Mouse (Mus musculus) small intestine, adult 2 months (tissue): ENCODE results near the gene Eps8l3. TPM values are rescaled to one million over a fixed set of nuclear protein-coding genes. Genes with fewer than 3 reads are reported as not detected.

ENCODE experiments used
- H3K27ac ChIP-seq: fragments of 200-500 bp; 2 replicates; pipeline ENCODE4 v1.5.1; 2012; ENCODE audit warnings: low read depth, low read length, control low read depth, inconsistent platforms; ENCODE audit not compliant: insufficient read depth
- H3K27me3 ChIP-seq: fragments of 200-500 bp; 2 replicates; pipeline ENCODE4 v1.6.1; 2012; ENCODE audit warnings: mild to moderate bottlenecking, moderate library complexity, low read length, inconsistent platforms; ENCODE audit not compliant: control insufficient read depth, insufficient read depth
- H3K36me3 ChIP-seq: fragments of 200-500 bp; 2 replicates; pipeline ENCODE4 v1.6.1; 2012; ENCODE audit warnings: mild to moderate bottlenecking, low read length, control low read depth, inconsistent platforms; ENCODE audit not compliant: control insufficient read depth, insufficient read depth
- H3K4me1 ChIP-seq: fragments of 200-500 bp; 2 replicates; pipeline ENCODE4 v1.6.1; 2012; ENCODE audit warnings: low read length, inconsistent platforms, mixed read lengths; ENCODE audit not compliant: control insufficient read depth, insufficient read depth, insufficient read length
- H3K4me3 ChIP-seq: fragments of 200-500 bp; 2 replicates; pipeline ENCODE4 v1.5.1; 2012; ENCODE audit warnings: low read depth, mild to moderate bottlenecking, control low read depth, inconsistent platforms, low read length, moderate library complexity
- CTCF ChIP-seq: fragments of 200-500 bp; IDR thresholded peaks from 2 replicates; pipeline ENCODE4 v1.5.1; 2012; ENCODE audit warnings: low read depth, mild to moderate bottlenecking, control low read depth, inconsistent platforms, low read length, moderate library complexity, mixed read lengths; ENCODE audit not compliant: insufficient replicate concordance, insufficient read length; ENCODE audit errors: extremely low read depth
- POLR2A ChIP-seq: fragments of 200-500 bp; IDR thresholded peaks from 2 replicates; pipeline ENCODE4 v1.6.1; 2012; ENCODE audit warnings: low read depth, mild to moderate bottlenecking, control low read depth, inconsistent platforms, low read length, moderate library complexity
- WGBS: fragments of 180-500 bp; shearing (Covaris S2); methylation state at CpG from one replicate; pipeline ENCODE4 v1.1.7; 2018; 5-methylcytosine and 5-hydroxymethylcytosine counted together
- polyA plus RNA-seq: library from polyadenylated mRNA; depleted of rRNA; stranded (reverse); fragments of >200 nt; gene quantifications from 2 replicates; pipeline ENCODE4 v1.2.3, GENCODE M21; 2012

The Eps8l3 gene
- polyA plus RNA-seq, 1 experiment = 351 TPM

DNA sequence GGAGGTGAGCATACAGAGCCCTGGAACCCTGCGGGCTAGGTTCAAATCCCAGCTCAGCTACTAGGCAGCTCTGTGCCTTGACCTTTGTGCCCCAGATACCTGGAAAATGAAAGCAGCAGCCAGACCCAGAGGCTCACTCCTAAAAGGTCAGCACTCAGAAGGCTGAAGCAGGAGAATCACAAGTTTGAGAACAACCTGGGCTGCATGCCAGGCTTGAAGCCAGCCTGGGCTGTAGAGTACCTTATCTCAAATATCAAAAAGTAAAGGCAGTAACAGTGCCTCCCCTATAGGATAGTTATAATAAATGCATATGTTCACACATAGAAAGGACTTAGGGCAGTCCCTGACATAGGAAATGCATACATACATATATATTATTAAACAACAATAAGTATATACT is 43.7 kb upstream of the Eps8l3 start:
- H3K4me1 ChIP-seq = peaks cover 6% of the 10 kb centered on the region; the same call in 1 of the 2 replicates
- WGBS = 78% methylated on average over 1 of the region's 1 CpGs
- TF ChIP-seq POLR2A (no peak), CTCF (no peak)

DNA sequence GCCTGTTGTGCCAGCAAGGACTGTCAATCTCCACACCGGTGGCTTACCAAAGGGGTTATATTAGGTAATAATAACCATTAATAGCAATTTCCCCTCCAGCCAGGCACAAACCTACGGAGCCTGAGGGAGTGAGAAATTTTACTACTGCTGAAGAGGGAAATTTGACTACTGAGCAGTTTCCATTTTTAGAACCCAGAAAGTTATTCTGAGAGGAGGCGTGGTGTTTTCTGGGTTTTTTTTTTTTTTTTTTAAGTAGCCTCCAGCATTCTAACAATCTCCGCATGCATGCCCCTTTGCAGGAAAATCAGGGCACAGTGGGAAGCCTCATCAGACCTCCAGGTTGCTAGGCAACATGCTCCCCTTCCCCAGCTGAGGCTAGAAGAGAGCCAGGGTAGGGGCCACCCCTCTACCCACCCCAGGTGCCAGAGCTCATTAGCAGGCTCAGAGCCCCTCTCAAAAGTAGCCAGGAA is 43.1 kb upstream of the Eps8l3 start:
- H3K27me3 ChIP-seq = no peaks in the 10 kb centered on the region
- no peaks in the 10 kb centered on the region for H3K36me3 ChIP-seq
- no peak overlapping the region for H3K4me3 ChIP-seq
- 81% methylated on average over 4 of the region's 4 CpGs for WGBS
- TF ChIP-seq POLR2A (no peak), CTCF (no peak)
- H3K4me1 ChIP-seq = peaks cover 6% of the 10 kb centered on the region; the same call in 1 of the 2 replicates
- H3K27ac ChIP-seq = no peak overlapping the region

More for the DNA sequence above, 43.7 kb upstream of the Eps8l3 start:
- Histone ChIP-seq H3K4me3 (no peak overlapping the region), H3K27me3 (no peaks in the 10 kb centered on the region), H3K27ac (no peak overlapping the region), H3K36me3 (no peaks in the 10 kb centered on the region)

DNA sequence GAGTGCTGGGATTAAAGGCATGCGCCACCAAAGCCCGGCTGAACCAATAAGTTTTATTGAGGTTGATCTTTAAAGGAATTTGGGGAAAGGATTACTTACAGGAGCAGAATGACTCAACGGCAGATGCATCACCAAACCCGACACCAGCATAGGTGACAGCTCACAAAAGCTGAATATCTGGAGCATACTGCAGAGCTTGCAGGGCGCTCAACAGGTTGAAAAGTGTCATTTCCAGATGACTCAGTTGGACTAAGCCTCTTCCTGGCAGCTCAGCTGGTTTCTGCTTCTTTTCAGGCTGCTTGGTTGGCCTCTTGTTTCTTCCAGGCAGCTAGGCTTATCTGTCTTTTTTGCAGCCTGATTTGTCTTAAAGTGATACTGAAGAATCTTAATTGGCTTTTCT is 41.7 kb upstream of the Eps8l3 start:
- no peaks in the 10 kb centered on the region for H3K36me3 ChIP-seq
- WGBS = 96% methylated on average over 5 of the region's 5 CpGs
- no peak overlapping the region for H3K4me3 ChIP-seq
- H3K4me1 ChIP-seq = peaks cover 3% of the 10 kb centered on the region; the same call in 1 of the 2 replicates
- H3K27me3 ChIP-seq = no peaks in the 10 kb centered on the region
- H3K27ac ChIP-seq = no peak overlapping the region
- TF ChIP-seq CTCF = no peak
- no peak for TF ChIP-seq POLR2A

DNA sequence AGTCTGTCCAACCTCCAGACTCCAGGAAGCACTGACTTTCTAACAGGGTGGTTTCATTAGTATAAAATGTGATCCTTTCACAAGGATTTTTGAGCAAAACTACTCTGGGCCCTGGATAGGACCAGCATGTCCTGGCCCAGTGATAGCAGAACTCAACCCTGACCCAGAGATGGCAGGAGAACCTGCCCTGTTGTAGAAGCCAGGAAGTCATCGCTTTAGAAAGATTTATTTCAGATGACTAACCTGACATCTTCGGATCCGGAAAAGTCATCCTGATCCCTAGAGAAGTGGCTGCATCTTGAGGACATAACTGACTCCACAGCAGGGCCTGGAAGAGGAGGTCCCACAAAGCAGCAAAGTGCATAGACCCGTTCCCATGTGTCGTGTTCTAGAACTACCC is 37.2 kb upstream of the Eps8l3 start:
- Histone ChIP-seq H3K36me3 (no peaks in the 10 kb centered on the region), H3K4me1 (peaks cover 9% of the 10 kb centered on the region), H3K27me3 (no peaks in the 10 kb centered on the region), H3K27ac (no peak overlapping the region), H3K4me3 (no peak overlapping the region)
- 85% methylated on average over 5 of the region's 5 CpGs for WGBS
- no peak for TF ChIP-seq CTCF
- no peak for TF ChIP-seq POLR2A

DNA sequence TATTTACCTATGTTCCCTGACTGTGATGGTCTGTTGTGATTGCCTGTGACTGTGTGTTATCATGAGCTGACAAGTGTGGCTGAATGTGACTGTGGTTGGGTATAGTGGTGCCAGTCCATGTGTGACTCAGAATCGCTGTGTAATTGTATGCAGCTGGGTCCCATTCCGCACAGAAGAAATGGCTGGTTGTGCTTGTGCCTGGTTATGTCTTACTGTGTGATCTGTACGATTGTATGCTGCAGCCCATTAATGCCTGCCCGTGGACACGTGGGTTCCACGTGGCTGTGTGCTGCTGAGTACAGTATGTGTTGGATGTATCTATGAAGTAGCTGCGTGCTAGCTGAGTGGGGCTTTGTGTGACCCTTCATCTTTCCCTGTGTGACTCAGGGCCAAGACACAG is 36.2 kb upstream of the Eps8l3 start:
- Histone ChIP-seq H3K27me3 (no peaks in the 10 kb centered on the region), H3K4me3 (no peak overlapping the region), H3K4me1 (peaks cover 10% of the 10 kb centered on the region), H3K36me3 (no peaks in the 10 kb centered on the region), H3K27ac (no peak overlapping the region)
- 85% methylated on average over 7 of the region's 7 CpGs for WGBS
- TF ChIP-seq POLR2A = no peak
- TF ChIP-seq CTCF = no peak

DNA sequence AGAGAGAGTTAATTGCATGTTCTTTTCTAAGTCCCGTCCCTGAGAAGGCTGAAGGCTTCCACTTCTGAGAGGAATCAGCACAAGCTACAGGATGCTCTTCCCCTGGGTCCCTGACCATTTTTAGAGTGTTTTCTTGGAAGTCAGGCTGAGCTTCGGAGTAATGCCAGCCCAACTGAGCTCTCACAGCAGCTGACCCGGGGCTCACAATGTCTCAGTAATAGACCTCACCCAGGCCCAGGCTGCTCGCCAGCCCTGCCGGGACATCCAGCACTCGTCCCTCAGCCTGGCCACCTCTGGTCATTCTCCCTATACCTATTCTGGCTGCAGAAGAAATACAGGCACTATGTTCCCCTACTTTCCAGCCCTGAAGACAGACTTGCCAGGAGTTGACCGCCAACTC is 35.7 kb upstream of the Eps8l3 start:
- H3K27ac ChIP-seq = no peak overlapping the region; the same call in 1 of the 2 replicates
- H3K27me3 ChIP-seq = no peaks in the 10 kb centered on the region
- TF ChIP-seq POLR2A (no peak), CTCF (no peak)
- no peak overlapping the region for H3K4me3 ChIP-seq
- H3K4me1 ChIP-seq = peaks cover 10% of the 10 kb centered on the region
- WGBS = 74% methylated on average over 7 of the region's 7 CpGs
- no peaks in the 10 kb centered on the region for H3K36me3 ChIP-seq

DNA sequence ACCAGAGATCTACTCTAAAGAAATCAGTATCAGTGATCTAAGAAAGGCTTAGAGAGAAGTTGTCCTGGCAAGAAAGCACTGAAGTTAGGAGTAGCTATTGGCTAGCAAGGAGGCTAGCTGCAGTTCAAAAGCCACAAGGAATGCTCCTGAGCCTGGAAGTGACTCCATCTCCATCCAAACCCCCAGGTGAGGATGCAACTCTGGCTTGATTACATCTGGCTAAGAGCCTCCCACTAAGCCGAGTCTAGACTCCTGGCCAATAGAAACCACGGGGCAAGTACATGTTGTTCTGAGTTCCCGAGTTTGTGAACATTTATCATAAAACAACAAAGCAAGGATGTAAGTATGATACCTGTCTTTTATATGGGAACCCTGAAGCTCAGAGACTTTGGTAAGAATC is 33.6 kb upstream of the Eps8l3 start:
- no peak overlapping the region for H3K27ac ChIP-seq
- 80% methylated on average over 3 of the region's 3 CpGs for WGBS

More for the DNA sequence above, 33.6 kb upstream of the Eps8l3 start:
- TF ChIP-seq POLR2A (no peak), CTCF (no peak)
- H3K27me3 ChIP-seq = no peaks in the 10 kb centered on the region
- H3K4me1 ChIP-seq = peaks cover 10% of the 10 kb centered on the region
- no peaks in the 10 kb centered on the region for H3K36me3 ChIP-seq
- no peak overlapping the region for H3K4me3 ChIP-seq
